Mouse (Mus musculus): Measurements from ENCODE around the gene Gbf1. TPM values are rescaled to one million over a fixed set of nuclear protein-coding genes. Genes with fewer than 3 reads are reported as not detected.
A peak's percentile ranks its signal among the peaks of the same experiment; 100 is the strongest.

The Gbf1 gene
- polyA plus RNA-seq, 1 experiment from 2014 or later, result 30.8 TPM

DNA sequence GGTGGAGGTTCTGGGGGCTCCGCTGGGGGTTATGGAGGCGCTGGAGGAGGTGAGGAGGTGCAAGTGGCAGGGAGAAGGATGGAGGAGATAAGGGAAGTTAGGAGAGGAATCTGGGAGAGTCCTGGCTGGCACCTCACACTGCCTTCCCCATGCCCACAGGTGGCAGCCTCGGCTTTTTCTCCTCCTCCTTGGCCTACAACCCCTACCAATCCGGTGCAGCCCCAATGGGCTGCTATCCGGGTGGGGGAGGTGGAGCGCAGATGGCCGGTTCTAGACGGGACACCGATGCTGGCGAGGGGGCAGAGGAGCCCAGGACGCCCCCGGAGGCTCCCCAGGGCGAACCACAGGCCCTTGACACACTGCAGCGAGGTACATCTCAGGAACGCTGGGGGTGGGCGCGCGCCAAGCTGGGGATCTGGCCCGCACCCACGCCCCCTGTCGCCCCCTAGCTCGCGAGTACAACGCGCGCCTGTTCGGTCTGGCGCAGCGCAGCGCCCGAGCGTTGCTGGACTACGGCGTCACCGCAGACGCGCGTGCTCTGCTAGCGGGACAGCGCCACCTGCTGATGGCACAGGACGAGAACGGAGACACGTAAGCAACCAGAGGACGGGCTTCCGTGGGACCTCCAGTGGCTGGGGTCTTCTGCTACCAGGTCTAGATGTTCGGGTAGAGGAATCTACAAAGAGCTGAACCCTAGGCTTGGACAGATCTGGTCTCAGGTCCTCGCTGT lies 156.6 kb downstream of the Gbf1 start:
- DNase-seq (ENCODE audit: low spot score), result peak; percentile 83
- WGBS, result 2% methylated on average over 47 of the region's 47 CpGs
- Histone ChIP-seq H3K27ac (ENCODE audit: low read depth, low read length) (no peak overlapping the region), H3K36me3 (ENCODE audit: control insufficient read depth, insufficient read depth, low read length) (peaks cover 13% of the 10 kb centered on the region), H3K27me3 (replicated peaks; ENCODE audit: control insufficient read depth, insufficient read depth, low read length) (peaks cover 27% of the 10 kb centered on the region), H3K9me3 (ENCODE audit: control insufficient read depth, low read length) (no peaks in the 10 kb centered on the region), H3K4me3 (ENCODE audit: low read depth, low read length) (peak overlapping the region; percentile 52), H3K9ac (ENCODE audit: low read depth, low read length) (peak overlapping the region; percentile 69), H3K4me1 (replicated peaks; ENCODE audit: control insufficient read depth, insufficient read depth, low read length) (peaks cover 21% of the 10 kb centered on the region), H3K4me2 (peak overlapping the region; percentile 95)
- 0 out of 2 replicates have a peak, but pooled peaks have one; percentile 8 for ATAC-seq (replicated peaks; ENCODE audit: low FRiP score)

DNA sequence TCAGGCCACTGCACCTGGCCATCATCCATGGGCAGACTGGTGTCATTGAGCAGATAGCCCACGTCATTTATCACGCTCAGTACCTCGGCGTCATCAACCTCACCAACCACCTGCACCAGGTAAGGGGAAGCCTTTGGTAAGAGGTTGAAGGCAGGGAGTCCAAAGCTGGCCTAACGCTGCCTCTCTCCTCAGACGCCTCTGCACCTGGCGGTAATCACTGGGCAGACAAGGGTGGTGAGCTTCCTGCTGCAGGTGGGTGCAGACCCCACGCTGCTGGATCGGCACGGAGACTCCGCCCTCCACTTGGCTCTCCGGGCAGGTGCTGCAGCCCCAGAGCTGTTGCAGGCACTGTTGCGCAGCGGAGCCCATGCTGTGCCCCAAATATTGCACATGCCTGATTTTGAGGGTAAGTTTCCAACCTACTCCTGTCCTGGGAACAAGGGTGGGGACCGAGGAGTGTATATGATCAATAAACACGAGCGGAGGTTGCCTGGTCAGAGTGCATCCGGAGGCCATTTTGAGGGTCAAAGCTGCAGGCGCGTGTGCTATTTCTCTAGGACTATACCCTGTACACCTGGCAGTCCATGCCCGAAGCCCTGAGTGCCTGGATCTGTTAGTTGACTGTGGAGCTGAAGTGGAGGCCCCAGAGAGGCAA lies 157.5 kb downstream of the Gbf1 start:
- no peaks in the 10 kb centered on the region for H3K9me3 ChIP-seq (ENCODE audit: control insufficient read depth, low read length)
- no peak overlapping the region for H3K9ac ChIP-seq (ENCODE audit: low read depth, low read length)
- H3K4me1 ChIP-seq (replicated peaks; ENCODE audit: control insufficient read depth, insufficient read depth, low read length), result peaks cover 30% of the 10 kb centered on the region
- 78% methylated on average over 21 of the region's 21 CpGs for WGBS
- no peak overlapping the region for H3K4me3 ChIP-seq (ENCODE audit: low read depth, low read length)
- no peak for ATAC-seq (replicated peaks; ENCODE audit: low FRiP score)
- peaks cover 13% of the 10 kb centered on the region for H3K36me3 ChIP-seq (ENCODE audit: control insufficient read depth, insufficient read depth, low read length)
- H3K4me2 ChIP-seq, result no peak overlapping the region; the same call in 1 of the 2 replicates
- DNase-seq (ENCODE audit: low spot score), result peak; percentile 31
- H3K27me3 ChIP-seq (replicated peaks; ENCODE audit: control insufficient read depth, insufficient read depth, low read length), result peaks cover 33% of the 10 kb centered on the region
- H3K27ac ChIP-seq (ENCODE audit: low read depth, low read length), result no peak overlapping the region

DNA sequence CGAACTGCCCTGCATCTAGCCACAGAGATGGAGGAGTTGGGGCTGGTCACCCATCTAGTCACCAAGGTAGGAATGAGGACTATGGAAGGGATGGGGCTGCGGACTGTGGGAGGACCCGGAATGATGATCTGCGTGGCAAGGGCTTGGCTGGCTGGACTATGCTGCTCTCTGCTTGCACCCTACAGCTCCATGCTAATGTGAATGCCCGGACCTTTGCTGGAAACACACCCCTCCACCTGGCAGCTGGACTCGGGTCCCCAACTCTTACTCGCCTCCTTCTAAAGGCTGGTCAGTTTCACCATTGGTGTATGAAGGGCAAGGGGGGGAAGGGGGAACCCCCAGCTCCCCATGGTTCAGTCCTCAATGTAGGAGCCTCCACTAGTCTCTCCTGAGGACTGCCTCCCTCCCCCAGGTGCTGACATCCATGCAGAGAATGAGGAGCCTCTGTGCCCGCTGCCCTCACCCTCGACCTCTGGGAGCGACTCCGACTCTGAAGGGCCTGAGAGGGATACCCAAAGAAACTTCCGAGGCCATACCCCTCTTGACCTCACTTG lies 158.1 kb downstream of the Gbf1 start:
- no peaks in the 10 kb centered on the region for H3K9me3 ChIP-seq (ENCODE audit: control insufficient read depth, low read length)
- H3K9ac ChIP-seq (ENCODE audit: low read depth, low read length), result no peak overlapping the region
- peaks cover 13% of the 10 kb centered on the region for H3K36me3 ChIP-seq (ENCODE audit: control insufficient read depth, insufficient read depth, low read length)
- no peak overlapping the region for H3K27ac ChIP-seq (ENCODE audit: low read depth, low read length)
- no peak overlapping the region for H3K4me3 ChIP-seq (ENCODE audit: low read depth, low read length)
- WGBS, result 90% methylated on average over 12 of the region's 12 CpGs
- no peak overlapping the region for H3K4me2 ChIP-seq
- H3K27me3 ChIP-seq (replicated peaks; ENCODE audit: control insufficient read depth, insufficient read depth, low read length), result peaks cover 38% of the 10 kb centered on the region
- peaks cover 32% of the 10 kb centered on the region for H3K4me1 ChIP-seq (replicated peaks; ENCODE audit: control insufficient read depth, insufficient read depth, low read length)
- peak; percentile 30 for DNase-seq (ENCODE audit: low spot score)
- no peak for ATAC-seq (replicated peaks; ENCODE audit: low FRiP score)

DNA sequence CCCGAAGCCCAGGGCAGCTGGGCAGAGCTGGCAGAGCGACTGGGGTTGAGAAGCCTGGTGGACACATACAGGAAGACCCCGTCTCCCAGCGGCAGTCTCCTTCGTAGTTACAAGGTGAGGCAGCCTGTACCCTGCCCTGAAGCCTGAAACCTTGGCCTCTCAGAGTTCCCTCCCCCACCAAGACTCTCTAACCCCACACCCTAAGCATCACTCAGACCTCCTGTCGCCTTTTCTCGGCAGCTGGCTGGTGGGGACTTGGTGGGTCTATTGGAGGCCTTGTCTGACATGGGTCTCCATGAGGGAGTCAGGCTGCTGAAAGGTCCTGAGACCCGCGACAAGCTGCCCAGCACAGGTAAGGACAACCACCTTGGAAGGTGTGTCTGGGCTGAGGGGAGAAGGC lies 159.0 kb downstream of the Gbf1 start:
- Histone ChIP-seq H3K36me3 (ENCODE audit: control insufficient read depth, insufficient read depth, low read length) (peaks cover 13% of the 10 kb centered on the region), H3K4me3 (ENCODE audit: low read depth, low read length) (no peak overlapping the region), H3K9me3 (ENCODE audit: control insufficient read depth, low read length) (no peaks in the 10 kb centered on the region), H3K4me1 (replicated peaks; ENCODE audit: control insufficient read depth, insufficient read depth, low read length) (peaks cover 36% of the 10 kb centered on the region), H3K9ac (ENCODE audit: low read depth, low read length) (no peak overlapping the region), H3K27ac (ENCODE audit: low read depth, low read length) (no peak overlapping the region), H3K4me2 (no peak overlapping the region), H3K27me3 (replicated peaks; ENCODE audit: control insufficient read depth, insufficient read depth, low read length) (peaks cover 48% of the 10 kb centered on the region)
- WGBS, result 91% methylated on average over 9 of the region's 9 CpGs
- ATAC-seq (replicated peaks; ENCODE audit: low FRiP score) (no peak), DNase-seq (ENCODE audit: low spot score) (peak; percentile 28)

DNA sequence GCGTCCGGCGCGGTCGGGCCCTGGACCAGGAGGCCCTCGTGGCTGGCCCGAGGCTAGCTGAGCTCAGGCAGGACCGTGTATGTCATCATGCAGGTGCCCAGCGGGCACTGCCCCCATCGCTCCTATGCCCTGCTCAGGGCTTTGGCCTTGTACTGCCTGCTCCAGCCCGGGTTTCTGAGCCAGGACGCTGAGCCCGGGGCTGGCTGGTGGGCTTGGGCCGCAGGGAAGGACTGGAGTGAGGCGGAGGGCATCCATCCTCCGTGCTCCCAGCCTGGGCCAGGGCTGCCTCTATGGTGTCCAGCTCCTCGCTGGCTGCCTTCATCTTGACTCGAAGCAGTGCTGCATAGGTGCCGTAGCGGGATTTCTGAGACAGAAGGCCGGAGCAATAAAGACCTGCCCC lies 160.3 kb downstream of the Gbf1 start:
- H3K4me2 ChIP-seq, result no peak overlapping the region
- no peak overlapping the region for H3K4me3 ChIP-seq (ENCODE audit: low read depth, low read length)
- ATAC-seq (replicated peaks; ENCODE audit: low FRiP score), result no peak
- peaks cover 47% of the 10 kb centered on the region for H3K4me1 ChIP-seq (replicated peaks; ENCODE audit: control insufficient read depth, insufficient read depth, low read length)
- H3K9me3 ChIP-seq (ENCODE audit: control insufficient read depth, low read length), result no peaks in the 10 kb centered on the region
- H3K27me3 ChIP-seq (replicated peaks; ENCODE audit: control insufficient read depth, insufficient read depth, low read length), result peaks cover 54% of the 10 kb centered on the region
- H3K27ac ChIP-seq (ENCODE audit: low read depth, low read length), result 0 out of 2 replicates have a peak overlapping the region, but pooled peaks have one; percentile 32
- WGBS, result 89% methylated on average over 21 of the region's 21 CpGs
- DNase-seq (ENCODE audit: low spot score), result peak; percentile 31
- H3K36me3 ChIP-seq (ENCODE audit: control insufficient read depth, insufficient read depth, low read length), result peaks cover 13% of the 10 kb centered on the region
- no peak overlapping the region for H3K9ac ChIP-seq (ENCODE audit: low read depth, low read length)

DNA sequence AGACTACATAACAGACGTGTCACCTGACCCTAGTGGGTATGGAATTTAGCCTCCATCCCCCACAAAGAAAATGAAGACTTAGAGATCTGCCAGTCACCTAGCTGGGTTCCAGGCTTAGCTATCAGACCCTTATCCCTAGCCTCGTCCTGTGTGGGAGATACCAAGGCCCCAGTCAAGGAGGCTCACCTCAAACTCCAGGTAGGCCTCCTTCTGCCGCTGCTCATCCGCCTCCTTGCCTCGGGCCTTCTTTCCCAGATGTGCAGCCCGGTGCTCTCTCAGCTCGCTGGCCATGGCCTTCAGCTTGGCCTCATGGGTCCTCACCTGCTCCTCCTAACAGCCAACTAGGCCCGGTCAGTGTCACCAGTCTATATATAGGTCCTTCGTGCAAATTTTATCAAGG lies 160.8 kb downstream of the Gbf1 start:
- H3K4me1 ChIP-seq (replicated peaks; ENCODE audit: control insufficient read depth, insufficient read depth, low read length), result peaks cover 52% of the 10 kb centered on the region
- peaks cover 59% of the 10 kb centered on the region for H3K27me3 ChIP-seq (replicated peaks; ENCODE audit: control insufficient read depth, insufficient read depth, low read length)
- H3K27ac ChIP-seq (ENCODE audit: low read depth, low read length), result peak overlapping the region; percentile 32; the same call in 1 of the 2 replicates
- H3K4me3 ChIP-seq (ENCODE audit: low read depth, low read length), result no peak overlapping the region
- no peak for DNase-seq (ENCODE audit: low spot score)
- H3K9ac ChIP-seq (ENCODE audit: low read depth, low read length), result no peak overlapping the region
- H3K36me3 ChIP-seq (ENCODE audit: control insufficient read depth, insufficient read depth, low read length), result peaks cover 13% of the 10 kb centered on the region
- 86% methylated on average over 9 of the region's 9 CpGs for WGBS
- H3K4me2 ChIP-seq, result peak overlapping the region; percentile 79; the same call in 1 of the 2 replicates
- ATAC-seq (replicated peaks; ENCODE audit: low FRiP score), result no peak
- H3K9me3 ChIP-seq (ENCODE audit: control insufficient read depth, low read length), result no peaks in the 10 kb centered on the region

DNA sequence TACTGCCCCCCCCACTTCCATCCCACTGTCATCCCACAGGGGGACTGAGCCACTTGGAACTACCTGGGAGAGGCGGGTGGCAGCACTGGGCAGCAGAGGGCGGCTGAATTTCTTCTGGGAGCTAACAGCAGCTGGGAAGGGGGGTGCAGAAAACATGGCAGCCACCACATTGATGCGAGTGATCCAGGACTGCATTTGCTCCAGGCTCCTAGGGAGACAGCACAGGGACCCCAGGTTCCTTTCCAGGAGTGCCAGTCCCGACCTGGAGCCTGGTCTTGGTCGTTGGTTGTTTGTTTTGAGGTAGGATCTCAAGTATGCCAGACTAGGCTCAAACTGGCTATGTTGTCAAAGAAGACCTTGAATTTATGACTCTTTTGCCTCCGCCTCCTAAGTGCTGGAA lies 161.3 kb downstream of the Gbf1 start:
- Histone ChIP-seq H3K4me3 (ENCODE audit: low read depth, low read length) (peak overlapping the region; percentile 35; the same call in 1 of the 2 replicates), H3K4me1 (replicated peaks; ENCODE audit: control insufficient read depth, insufficient read depth, low read length) (peaks cover 52% of the 10 kb centered on the region), H3K27ac (ENCODE audit: low read depth, low read length) (no peak overlapping the region), H3K27me3 (replicated peaks; ENCODE audit: control insufficient read depth, insufficient read depth, low read length) (peaks cover 59% of the 10 kb centered on the region), H3K4me2 (peak overlapping the region; percentile 79), H3K36me3 (ENCODE audit: control insufficient read depth, insufficient read depth, low read length) (peaks cover 13% of the 10 kb centered on the region), H3K9me3 (ENCODE audit: control insufficient read depth, low read length) (no peaks in the 10 kb centered on the region), H3K9ac (ENCODE audit: low read depth, low read length) (peak overlapping the region; percentile 65)
- DNase-seq (ENCODE audit: low spot score) (peak; percentile 32), ATAC-seq (replicated peaks; ENCODE audit: low FRiP score) (no peak)
- 71% methylated on average over 6 of the region's 6 CpGs for WGBS

DNA sequence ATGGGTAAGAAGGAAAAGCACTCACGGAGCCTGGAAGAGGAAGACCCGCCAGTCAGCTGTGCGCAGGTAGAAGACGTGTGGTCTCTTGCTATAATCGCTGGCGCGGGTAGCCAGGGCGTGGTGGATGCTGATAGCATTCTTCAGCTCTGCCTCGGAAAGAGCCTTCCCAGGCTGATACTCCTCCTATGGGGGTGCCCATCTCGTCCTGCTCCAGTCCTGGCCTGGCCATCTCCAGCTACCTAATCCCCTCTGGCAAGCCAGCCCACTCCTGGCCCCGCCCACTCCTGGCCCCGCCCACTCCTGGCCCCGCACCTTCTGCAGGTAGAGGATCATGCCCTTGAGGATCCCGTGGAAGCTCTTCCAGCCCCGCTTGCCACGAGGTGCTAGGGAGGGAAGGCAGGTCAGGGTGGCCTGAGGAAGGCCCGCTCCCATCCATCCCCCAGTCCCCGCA lies 161.9 kb downstream of the Gbf1 start:
- 12% methylated on average over 18 of the region's 18 CpGs for WGBS
- H3K9ac ChIP-seq (ENCODE audit: low read depth, low read length), result peak overlapping the region; percentile 65

More for the DNA sequence above, 161.9 kb downstream of the Gbf1 start:
- peak; percentile 51 for DNase-seq (ENCODE audit: low spot score)
- Histone ChIP-seq H3K9me3 (ENCODE audit: control insufficient read depth, low read length) (no peaks in the 10 kb centered on the region), H3K4me1 (replicated peaks; ENCODE audit: control insufficient read depth, insufficient read depth, low read length) (peaks cover 50% of the 10 kb centered on the region), H3K4me3 (ENCODE audit: low read depth, low read length) (peak overlapping the region; percentile 35), H3K36me3 (ENCODE audit: control insufficient read depth, insufficient read depth, low read length) (peaks cover 13% of the 10 kb centered on the region), H3K27me3 (replicated peaks; ENCODE audit: control insufficient read depth, insufficient read depth, low read length) (peaks cover 63% of the 10 kb centered on the region), H3K4me2 (peak overlapping the region; percentile 79), H3K27ac (ENCODE audit: low read depth, low read length) (peak overlapping the region; percentile 80)
- ATAC-seq (replicated peaks; ENCODE audit: low FRiP score), result peak; percentile 55

Measured in liver, embryonic 11.5 days (tissue).